ENCODE assay signal across 8 mouse cellular contexts in genomic region chr4:109117596-109118326, GRCm38 (mm10).
DNase-seq lines count a peak whose midpoint lies in the region; ATAC-seq and TF ChIP-seq lines count a peak whose summit lies in the region.

No protein-coding gene starts in this region.

- peak overlapping the region; percentile 97 for H3K27ac ChIP-seq in cortical plate, adult 2 months (ENCODE audit: insufficient read depth, low read length)

- TF ChIP-seq POLR2A in cortical plate, adult 2 months (IDR thresholded peaks at IDR 0.05; ENCODE audit: extremely low read depth, insufficient read depth, low read length) = peak; percentile 48; the same call in 1 of the 2 replicates

- no peaks in the 10 kb centered on the region for H3K9me3 ChIP-seq in megakaryocyte, embryonic 14.5 days

- DNase-seq in gastrocnemius, adult 8-10 months (ENCODE audit: low spot score in 2 of 2) = peak; percentile 73 to 85
- DNase-seq in hindlimb bud, embryonic 11.5 days (ENCODE audit: extremely low spot score, low read depth, low spot score) = peak; percentile 68
- DNase-seq in left cerebral cortex, adult 8-10 months (ENCODE audit: low spot score in 2 of 2) = peak; percentile 61 to 74
- peak; percentile 91 to 92 for DNase-seq in right cerebral cortex, postnatal 10 days (ENCODE audit: low spot score in 2 of 2)
- peak; percentile 83 for DNase-seq in urinary bladder, postnatal 25 days (ENCODE audit: low spot score)

- no peaks in the 10 kb centered on the region for H3K27me3 ChIP-seq in megakaryocyte, embryonic 14.5 days (replicated peaks)

- peak; percentile 96 for ATAC-seq in activated CD4-positive, CD25-positive, alpha-beta regulatory T cell, adult 4 months

- H3K4me1 ChIP-seq in cortical plate, adult 2 months (ENCODE audit: control insufficient read depth, insufficient read depth, low read length) = peaks cover 3% of the 10 kb centered on the region
- peaks cover 72% of the 10 kb centered on the region for H3K4me1 ChIP-seq in megakaryocyte, embryonic 14.5 days

- peaks cover 18% of the 10 kb centered on the region for H3K36me3 ChIP-seq in megakaryocyte, embryonic 14.5 days (replicated peaks; ENCODE audit: low read length)

- no peak for TF ChIP-seq CTCF in cortical plate, adult 2 months (IDR thresholded peaks at IDR 0.05; ENCODE audit: extremely low read depth, insufficient read depth, low read length)

- H3K4me3 ChIP-seq in cortical plate, adult 2 months (ENCODE audit: insufficient read depth, low read length) = peak overlapping the region; percentile 35
- peak overlapping the region; percentile 94 for H3K4me3 ChIP-seq in megakaryocyte, embryonic 14.5 days (replicated peaks)

Comparison
In these comparisons a context has a peak if more than half of its experiments do, and no peak if none do; other contexts are left out.
1. Peak in every context shown above with its lines: DNase-seq, ATAC-seq, H3K4me3 ChIP-seq and H3K27ac ChIP-seq.